Mouse (Mus musculus) MEL (cell line): ENCODE results near the gene Krt71.

ENCODE experiments used
- CTCF ChIP-seq, 3 experiments: IDR thresholded peaks in 2 of 3; conservative IDR thresholded peaks in 1 of 3; 2 replicates each; pipeline ENCODE4 v1.5.1; 2011 to 2012; ENCODE audit warnings: low read length in 3 of 3, low read depth in 2 of 3, mild to moderate bottlenecking in 2 of 3, improper control_type of control experiment in 1 of 3, inconsistent platforms in 1 of 3, mixed read lengths in 1 of 3, moderate library complexity in 1 of 3; ENCODE audit not compliant: control insufficient read depth in 1 of 3, insufficient read depth in 1 of 3, poor library complexity in 1 of 3, severe bottlenecking in 1 of 3
- GATA1 ChIP-seq: IDR thresholded peaks from 2 replicates; pipeline ENCODE4 v1.6.1; 2011; ENCODE audit warnings: low read depth, low read length, improper control_type of control experiment
- MAFK ChIP-seq: IDR thresholded peaks from 2 replicates; pipeline ENCODE4 v1.6.1; 2011; ENCODE audit warnings: low read depth, mild to moderate bottlenecking, low read length, improper control_type of control experiment, borderline replicate concordance
- MAX ChIP-seq: IDR thresholded peaks from 2 replicates; pipeline ENCODE4 v1.6.1; 2011; ENCODE audit warnings: low read length, improper control_type of control experiment
- ZNF384 ChIP-seq: IDR thresholded peaks from 2 replicates; pipeline ENCODE4 v1.6.1; 2012; ENCODE audit warnings: low read depth, mild to moderate bottlenecking, inconsistent platforms, low read length, improper control_type of control experiment

DNA sequence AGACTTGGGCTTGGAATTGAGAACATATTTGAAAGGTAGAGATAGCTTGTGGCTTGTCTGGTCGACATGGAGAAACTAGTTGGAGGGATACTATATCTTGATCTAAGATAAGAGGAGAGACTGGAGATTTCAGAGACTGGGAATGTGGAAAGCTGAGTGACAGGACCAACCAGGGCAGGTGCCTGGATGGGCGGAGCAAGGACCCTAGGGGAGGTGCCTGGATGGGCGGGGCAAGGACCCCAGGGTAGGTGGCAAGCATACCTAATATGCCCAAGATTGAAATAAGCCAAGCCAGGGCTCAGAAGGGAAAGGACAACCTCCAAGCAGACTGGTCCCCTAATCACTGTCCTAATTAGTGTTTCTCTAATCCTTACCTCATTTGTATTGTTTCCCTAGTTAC is 43.7 kb downstream of the Krt71 start:
- TF ChIP-seq MAX (no peak), MAFK (no peak), GATA1 (no peak), ZNF384 (no peak), CTCF (IDR thresholded peaks at IDR 0.05 in 2 of 3, conservative IDR thresholded peaks at IDR 0.05 in 1 of 3; ENCODE audit: control insufficient read depth in 1 of 3, insufficient read depth in 1 of 3, low read depth in 2 of 3, low read length in 3 of 3, poor library complexity in 1 of 3, severe bottlenecking in 1 of 3) (no peak)
